Mouse (Mus musculus): ENCODE data around the gene Sema6d. TPM values are rescaled to one million over a fixed set of nuclear protein-coding genes. Genes with fewer than 3 reads are reported as not detected.

Gene Sema6d
- polyA plus RNA-seq, 1 experiment from 2014 or later, result 12.2 TPM

DNA sequence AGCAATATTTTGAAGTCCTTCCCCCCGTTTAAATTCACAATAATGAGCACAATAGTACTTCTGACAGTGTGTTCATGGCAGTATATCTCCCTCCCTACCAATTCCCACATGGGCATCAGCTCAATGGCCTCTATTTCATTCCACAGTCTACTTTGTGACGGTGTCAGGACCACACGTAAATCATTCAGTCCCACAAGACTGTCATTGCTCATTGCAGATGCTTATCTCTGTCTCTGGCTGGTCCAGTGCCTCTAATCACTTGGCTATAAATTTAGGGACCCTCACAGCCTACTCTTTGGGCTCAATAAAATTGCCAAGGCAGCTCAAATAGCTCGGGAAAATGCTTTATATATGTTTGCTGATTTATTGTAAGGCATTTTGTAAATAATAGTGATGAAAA is 441.3 kb downstream of the Sema6d start:
- Histone ChIP-seq H3K27ac (ENCODE audit: low read depth, low read length) (no peak overlapping the region), H3K27me3 (replicated peaks; ENCODE audit: control insufficient read depth, insufficient read depth, low read length) (no peaks in the 10 kb centered on the region), H3K4me1 (replicated peaks; ENCODE audit: control insufficient read depth, insufficient read depth, low read length) (no peaks in the 10 kb centered on the region), H3K4me2 (no peak overlapping the region), H3K4me3 (ENCODE audit: low read depth, low read length) (no peak overlapping the region), H3K9me3 (ENCODE audit: control insufficient read depth, low read length) (no peaks in the 10 kb centered on the region), H3K36me3 (ENCODE audit: control insufficient read depth, insufficient read depth, low read length) (no peaks in the 10 kb centered on the region), H3K9ac (ENCODE audit: low read depth, low read length) (no peak overlapping the region)
- ATAC-seq (replicated peaks; ENCODE audit: low FRiP score), result no peak
- WGBS, result 65% methylated on average over 4 of the region's 4 CpGs
- no peak for DNase-seq (ENCODE audit: low spot score)

DNA sequence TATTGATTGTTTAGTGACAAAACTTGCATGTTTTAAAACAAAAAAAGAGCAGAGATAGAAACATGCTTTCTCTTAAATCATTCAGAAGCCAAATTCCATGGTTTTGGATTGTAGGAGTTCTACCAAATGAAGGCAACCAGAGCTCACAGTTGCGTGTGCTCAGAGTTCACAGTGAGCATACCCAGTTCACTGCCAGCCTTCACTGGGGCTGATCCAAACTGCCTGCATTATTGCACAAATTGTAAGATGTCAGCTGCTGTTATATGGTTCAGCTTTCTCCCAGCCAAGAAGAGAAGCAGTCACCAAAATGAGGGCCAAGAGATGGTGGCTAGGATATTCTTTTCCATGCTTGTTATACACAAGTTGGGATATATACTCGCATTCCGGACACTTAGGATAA is 443.1 kb downstream of the Sema6d start:
- Histone ChIP-seq H3K4me1 (replicated peaks; ENCODE audit: control insufficient read depth, insufficient read depth, low read length) (no peaks in the 10 kb centered on the region), H3K27me3 (replicated peaks; ENCODE audit: control insufficient read depth, insufficient read depth, low read length) (no peaks in the 10 kb centered on the region), H3K4me2 (no peak overlapping the region), H3K27ac (ENCODE audit: low read depth, low read length) (no peak overlapping the region), H3K9me3 (ENCODE audit: control insufficient read depth, low read length) (no peaks in the 10 kb centered on the region), H3K4me3 (ENCODE audit: low read depth, low read length) (no peak overlapping the region), H3K36me3 (ENCODE audit: control insufficient read depth, insufficient read depth, low read length) (no peaks in the 10 kb centered on the region), H3K9ac (ENCODE audit: low read depth, low read length) (no peak overlapping the region)
- no peak for ATAC-seq (replicated peaks; ENCODE audit: low FRiP score)
- no peak for DNase-seq (ENCODE audit: low spot score)
- WGBS, result 81% methylated on average over 3 of the region's 3 CpGs

DNA sequence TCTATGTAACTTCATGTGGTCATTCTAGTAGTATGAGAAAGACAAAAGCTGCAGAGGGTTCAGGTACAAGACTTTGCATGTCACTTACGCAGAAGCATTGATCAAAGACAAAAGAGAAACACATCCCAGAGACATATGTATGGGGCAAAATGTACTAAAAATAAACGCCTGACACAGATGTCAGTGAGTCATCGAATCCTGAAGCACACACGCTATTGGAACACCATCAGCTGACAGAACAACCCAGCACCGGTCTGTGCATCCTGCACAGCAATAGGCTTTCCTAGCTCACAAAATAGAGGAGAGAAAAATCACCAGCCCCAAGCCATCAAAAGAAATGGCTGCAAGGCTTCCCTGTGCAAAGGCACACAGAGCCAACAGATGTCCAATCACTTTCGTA is 443.8 kb downstream of the Sema6d start:
- 81% methylated on average over 6 of the region's 6 CpGs for WGBS

DNA sequence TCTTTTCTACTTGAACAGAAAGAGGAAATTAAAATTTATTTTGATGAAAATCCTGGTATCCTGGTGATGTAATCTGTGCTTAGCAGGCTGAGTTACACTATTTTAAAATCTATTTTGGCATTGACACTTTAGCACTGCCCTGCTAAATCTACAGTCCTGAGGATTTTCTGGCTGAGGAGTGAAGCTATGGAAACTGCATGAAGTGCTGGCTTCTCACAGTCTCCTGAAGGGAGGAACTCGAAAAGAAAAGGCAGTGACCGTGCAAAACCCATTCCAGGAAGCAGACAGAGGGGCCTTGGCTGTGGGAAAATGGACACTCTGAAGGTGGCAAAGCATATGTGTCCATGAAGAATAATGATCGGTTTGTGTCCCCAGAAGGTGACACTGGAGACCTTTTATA is 460.5 kb downstream of the Sema6d start:
- Histone ChIP-seq H3K9me3 (ENCODE audit: control insufficient read depth, low read length) (no peaks in the 10 kb centered on the region), H3K9ac (ENCODE audit: low read depth, low read length) (no peak overlapping the region), H3K4me1 (replicated peaks; ENCODE audit: control insufficient read depth, insufficient read depth, low read length) (no peaks in the 10 kb centered on the region), H3K4me3 (ENCODE audit: low read depth, low read length) (no peak overlapping the region), H3K36me3 (ENCODE audit: control insufficient read depth, insufficient read depth, low read length) (no peaks in the 10 kb centered on the region), H3K27ac (ENCODE audit: low read depth, low read length) (no peak overlapping the region), H3K27me3 (replicated peaks; ENCODE audit: control insufficient read depth, insufficient read depth, low read length) (no peaks in the 10 kb centered on the region), H3K4me2 (no peak overlapping the region)
- ATAC-seq (replicated peaks; ENCODE audit: low FRiP score), result no peak
- WGBS, result 61% methylated on average over 3 of the region's 3 CpGs
- no peak for DNase-seq (ENCODE audit: low spot score)

More for the DNA sequence above, 443.8 kb downstream of the Sema6d start:
- Histone ChIP-seq H3K36me3 (ENCODE audit: control insufficient read depth, insufficient read depth, low read length) (no peaks in the 10 kb centered on the region), H3K27ac (ENCODE audit: low read depth, low read length) (no peak overlapping the region), H3K4me2 (no peak overlapping the region), H3K9ac (ENCODE audit: low read depth, low read length) (no peak overlapping the region), H3K4me3 (ENCODE audit: low read depth, low read length) (no peak overlapping the region), H3K27me3 (replicated peaks; ENCODE audit: control insufficient read depth, insufficient read depth, low read length) (no peaks in the 10 kb centered on the region), H3K9me3 (ENCODE audit: control insufficient read depth, low read length) (no peaks in the 10 kb centered on the region), H3K4me1 (replicated peaks; ENCODE audit: control insufficient read depth, insufficient read depth, low read length) (no peaks in the 10 kb centered on the region)
- DNase-seq (ENCODE audit: low spot score) (no peak), ATAC-seq (replicated peaks; ENCODE audit: low FRiP score) (no peak)

DNA sequence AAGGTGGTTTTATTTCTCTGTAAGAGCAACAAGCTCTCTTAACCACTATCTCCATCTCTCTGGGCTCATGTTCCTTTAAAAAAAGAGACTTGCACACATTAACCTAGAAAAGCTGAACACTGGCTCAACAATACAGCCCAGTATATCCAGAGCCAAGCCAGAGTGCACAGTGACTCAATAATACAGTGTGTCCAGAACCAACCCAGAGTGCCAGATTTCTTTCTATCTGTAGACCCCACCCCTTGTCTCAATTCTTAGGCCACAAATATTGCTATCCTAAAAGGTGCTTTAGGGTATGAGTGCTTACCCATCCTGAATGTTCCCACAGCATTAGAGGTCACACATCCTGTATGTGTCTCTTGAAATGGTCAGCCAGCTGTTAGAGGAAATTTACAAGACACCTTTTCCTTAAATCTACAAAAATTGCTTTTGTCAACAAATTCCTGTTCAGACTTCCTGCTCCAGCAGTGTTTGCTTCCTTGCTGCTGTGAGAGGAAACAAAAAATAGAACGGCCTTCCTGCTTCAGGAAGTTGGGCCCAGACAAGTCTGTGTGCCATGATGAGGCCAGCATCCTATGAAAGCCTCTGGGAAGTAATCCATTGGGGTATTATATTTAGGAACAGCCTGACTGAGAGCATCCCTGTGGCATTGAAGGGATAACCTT is 465.1 kb downstream of the Sema6d start:
- Histone ChIP-seq H3K9ac (ENCODE audit: low read depth, low read length) (no peak overlapping the region), H3K4me2 (no peak overlapping the region), H3K4me1 (replicated peaks; ENCODE audit: control insufficient read depth, insufficient read depth, low read length) (no peaks in the 10 kb centered on the region), H3K27ac (ENCODE audit: low read depth, low read length) (0 out of 2 replicates have a peak overlapping the region, but pooled peaks have one; percentile 32), H3K9me3 (ENCODE audit: control insufficient read depth, low read length) (no peaks in the 10 kb centered on the region), H3K4me3 (ENCODE audit: low read depth, low read length) (no peak overlapping the region), H3K27me3 (replicated peaks; ENCODE audit: control insufficient read depth, insufficient read depth, low read length) (no peaks in the 10 kb centered on the region), H3K36me3 (ENCODE audit: control insufficient read depth, insufficient read depth, low read length) (no peaks in the 10 kb centered on the region)
- ATAC-seq (replicated peaks; ENCODE audit: low FRiP score) (no peak), DNase-seq (ENCODE audit: low spot score) (no peak)
- WGBS, result 31% methylated on average over 1 of the region's 1 CpGs

DNA sequence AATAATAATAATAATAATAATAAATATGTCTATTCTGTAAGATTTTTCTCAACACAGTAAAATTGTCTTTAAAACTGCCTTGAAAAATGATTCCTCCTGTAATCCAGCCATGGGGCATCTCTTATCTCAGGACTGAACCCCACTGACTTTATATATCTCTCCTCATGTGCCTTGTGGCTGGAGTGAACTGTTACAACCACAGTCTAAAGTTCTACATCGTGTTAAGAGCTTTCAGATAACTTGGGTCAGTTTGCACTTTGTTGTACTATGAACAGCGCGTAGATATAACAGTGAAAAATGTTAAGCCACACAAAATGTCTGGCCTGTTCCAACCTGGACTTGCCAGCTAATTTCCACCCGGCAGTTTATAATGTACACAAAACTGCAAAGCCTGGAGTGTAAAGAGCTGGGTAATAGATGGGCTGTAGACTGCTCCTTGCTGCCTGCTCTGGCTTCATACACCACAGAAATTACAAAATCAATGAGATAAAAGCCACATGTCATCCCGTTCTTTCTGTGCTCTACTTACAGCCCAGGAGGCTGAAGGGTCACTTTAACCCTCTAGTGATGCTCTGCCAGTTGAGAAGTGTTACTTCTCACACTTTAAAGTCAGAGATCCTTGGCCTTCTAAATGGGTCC is 467.2 kb downstream of the Sema6d start:
- H3K4me3 ChIP-seq (ENCODE audit: low read depth, low read length), result no peak overlapping the region
- H3K4me2 ChIP-seq, result no peak overlapping the region
- no peaks in the 10 kb centered on the region for H3K27me3 ChIP-seq (replicated peaks; ENCODE audit: control insufficient read depth, insufficient read depth, low read length)
- H3K9ac ChIP-seq (ENCODE audit: low read depth, low read length), result no peak overlapping the region
- H3K27ac ChIP-seq (ENCODE audit: low read depth, low read length), result no peak overlapping the region
- H3K9me3 ChIP-seq (ENCODE audit: control insufficient read depth, low read length), result no peaks in the 10 kb centered on the region
- H3K36me3 ChIP-seq (ENCODE audit: control insufficient read depth, insufficient read depth, low read length), result no peaks in the 10 kb centered on the region
- no peak for ATAC-seq (replicated peaks; ENCODE audit: low FRiP score)
- no peaks in the 10 kb centered on the region for H3K4me1 ChIP-seq (replicated peaks; ENCODE audit: control insufficient read depth, insufficient read depth, low read length)
- DNase-seq (ENCODE audit: low spot score), result no peak
- WGBS, result 63% methylated on average over 5 of the region's 5 CpGs

DNA sequence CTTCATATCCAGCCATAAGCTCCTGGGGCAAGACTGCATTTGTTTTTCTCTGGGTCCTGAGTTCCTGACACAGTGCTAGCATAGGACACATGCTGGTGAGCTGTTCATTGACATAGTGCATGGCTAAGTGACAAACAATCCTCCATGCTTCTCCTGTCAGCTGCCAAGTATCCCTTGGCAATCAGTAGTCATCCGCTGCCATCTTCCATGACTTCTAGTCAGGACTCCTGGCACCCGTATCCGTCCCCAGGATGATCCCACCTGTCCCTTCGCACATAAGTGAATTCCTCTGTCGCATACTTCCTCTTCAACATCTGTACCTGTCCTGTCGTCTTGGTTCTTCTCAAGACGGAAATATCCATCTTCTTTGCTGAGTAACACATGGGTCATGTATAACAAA is 468.3 kb downstream of the Sema6d start:
- H3K9ac ChIP-seq (ENCODE audit: low read depth, low read length), result no peak overlapping the region
- no peak overlapping the region for H3K4me3 ChIP-seq (ENCODE audit: low read depth, low read length)
- no peaks in the 10 kb centered on the region for H3K4me1 ChIP-seq (replicated peaks; ENCODE audit: control insufficient read depth, insufficient read depth, low read length)
- H3K27me3 ChIP-seq (replicated peaks; ENCODE audit: control insufficient read depth, insufficient read depth, low read length), result no peaks in the 10 kb centered on the region
- DNase-seq (ENCODE audit: low spot score) (no peak), ATAC-seq (replicated peaks; ENCODE audit: low FRiP score) (no peak)
- H3K36me3 ChIP-seq (ENCODE audit: control insufficient read depth, insufficient read depth, low read length), result no peaks in the 10 kb centered on the region
- WGBS, result 81% methylated on average over 7 of the region's 7 CpGs
- no peak overlapping the region for H3K4me2 ChIP-seq
- no peak overlapping the region for H3K27ac ChIP-seq (ENCODE audit: low read depth, low read length)
- no peaks in the 10 kb centered on the region for H3K9me3 ChIP-seq (ENCODE audit: control insufficient read depth, low read length)

DNA sequence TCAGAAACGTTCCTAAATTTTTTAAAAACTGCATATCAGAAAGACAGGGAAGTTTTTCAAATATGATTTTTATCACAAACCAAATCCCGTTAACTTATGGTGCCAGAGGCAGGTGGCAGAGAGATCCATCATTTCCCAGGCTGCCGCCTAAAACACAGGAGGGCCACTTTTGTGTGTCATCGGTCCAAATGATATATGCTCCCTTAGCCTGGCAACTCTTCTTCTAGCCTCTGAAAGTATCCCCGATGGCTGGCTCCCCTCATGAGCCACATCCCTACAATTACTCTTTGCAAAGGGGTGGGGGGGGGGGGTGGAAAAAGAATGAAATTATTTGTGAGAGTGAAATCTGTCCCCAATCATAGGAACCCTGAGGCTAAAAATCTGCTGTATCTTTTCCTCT is 471.9 kb downstream of the Sema6d start:
- DNase-seq (ENCODE audit: low spot score), result no peak
- Histone ChIP-seq H3K4me1 (replicated peaks; ENCODE audit: control insufficient read depth, insufficient read depth, low read length) (no peaks in the 10 kb centered on the region), H3K4me2 (no peak overlapping the region), H3K9ac (ENCODE audit: low read depth, low read length) (no peak overlapping the region), H3K36me3 (ENCODE audit: control insufficient read depth, insufficient read depth, low read length) (no peaks in the 10 kb centered on the region), H3K27ac (ENCODE audit: low read depth, low read length) (no peak overlapping the region), H3K9me3 (ENCODE audit: control insufficient read depth, low read length) (no peaks in the 10 kb centered on the region), H3K27me3 (replicated peaks; ENCODE audit: control insufficient read depth, insufficient read depth, low read length) (no peaks in the 10 kb centered on the region), H3K4me3 (ENCODE audit: low read depth, low read length) (no peak overlapping the region)
- no peak for ATAC-seq (replicated peaks; ENCODE audit: low FRiP score)
- 69% methylated on average over 5 of the region's 5 CpGs for WGBS

DNA sequence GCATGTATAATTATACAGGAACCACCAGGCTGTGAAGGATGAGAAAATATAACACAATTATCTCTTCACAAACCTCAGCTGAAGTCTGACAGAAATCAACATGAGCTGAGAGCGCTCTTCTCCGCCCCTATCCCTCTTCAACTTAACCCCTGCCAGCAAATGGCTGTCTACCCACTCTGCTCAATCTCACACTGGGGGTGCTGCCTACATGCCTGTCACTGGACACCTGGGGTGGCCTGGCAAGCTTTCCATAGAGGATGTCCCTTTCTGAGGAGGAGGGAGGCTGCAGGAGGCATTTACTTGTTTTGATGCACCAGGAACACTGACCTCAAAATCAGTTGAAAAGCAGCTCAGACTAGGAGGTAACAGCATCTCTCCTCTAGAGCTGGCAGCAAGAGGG is 472.3 kb downstream of the Sema6d start:
- Histone ChIP-seq H3K4me1 (replicated peaks; ENCODE audit: control insufficient read depth, insufficient read depth, low read length) (no peaks in the 10 kb centered on the region), H3K27me3 (replicated peaks; ENCODE audit: control insufficient read depth, insufficient read depth, low read length) (no peaks in the 10 kb centered on the region), H3K36me3 (ENCODE audit: control insufficient read depth, insufficient read depth, low read length) (no peaks in the 10 kb centered on the region), H3K4me3 (ENCODE audit: low read depth, low read length) (no peak overlapping the region), H3K9ac (ENCODE audit: low read depth, low read length) (no peak overlapping the region), H3K9me3 (ENCODE audit: control insufficient read depth, low read length) (no peaks in the 10 kb centered on the region), H3K27ac (ENCODE audit: low read depth, low read length) (no peak overlapping the region), H3K4me2 (no peak overlapping the region)
- WGBS, result 43% methylated on average over 2 of the region's 2 CpGs
- no peak for DNase-seq (ENCODE audit: low spot score)
- no peak for ATAC-seq (replicated peaks; ENCODE audit: low FRiP score)

All from liver, embryonic 11.5 days (tissue).